Mouse (Mus musculus) forebrain, embryonic 16.5 days (tissue): Measurements from ENCODE around the gene Sumo1. TPM values are rescaled to one million over a fixed set of nuclear protein-coding genes. Genes with fewer than 3 reads are reported as not detected.

Source experiments
- polyA plus RNA-seq: library from polyadenylated mRNA; unstranded; fragments of >200 nt; fragmentation: Nextera tagmentation; extraction: Ambion mirVana; gene quantifications from 2 replicates; pipeline ENCODE4 v1.2.1, GENCODE M21; 2015

The Sumo1 gene
- polyA plus RNA-seq, 1 experiment from 2014 or later, result 406 TPM

Other genes starting within 250 kb of the Sumo1 start
- 2.7 and 3.4 TPM in 2 replicates for gene Fzd7, start 188.4 kb downstream of the Sumo1 start, polyA plus RNA-seq
- gene Gm973, start 154.6 kb downstream of the Sumo1 start, polyA plus RNA-seq, result 6.2 and 6.3 TPM in 2 replicates
- 172 and 181 TPM in 2 replicates for gene Nop58, start 14.1 kb upstream of the Sumo1 start, polyA plus RNA-seq
- gene Bmpr2, start 92.6 kb upstream of the Sumo1 start, polyA plus RNA-seq, result 13.5 and 15.4 TPM in 2 replicates
- gene Fam117b, start 242.2 kb upstream of the Sumo1 start, polyA plus RNA-seq, result 29.6 and 33.5 TPM in 2 replicates